Mouse (Mus musculus) neural tube, embryonic 15.5 days (tissue): ENCODE measurements at regions not wholly inside any gene's neighbourhood (a gene's known extent, or its start where the extent isn't known, plus 50 kb on each side); places are given as distances from the start of the nearest gene placed in this dataset.
A peak's percentile ranks its signal among the peaks of the same experiment; 100 is the strongest.

Experiments
- ATAC-seq: fragments of 200-750 bp; cut with Nextera tagmentation; 2 replicates; pipeline ENCODE4 v1.8.0; 2017; ENCODE audit warnings: mild to moderate bottlenecking, moderate TSS enrichment, moderate library complexity; ENCODE audit not compliant: low FRiP score
- H3K27ac ChIP-seq: fragments of 300-500 bp; sonication (generic); replicated peaks from 2 replicates; pipeline ENCODE4 v1.5.1; 2015; ENCODE audit warnings: mild to moderate bottlenecking, inconsistent platforms
- H3K27me3 ChIP-seq: fragments of 300-500 bp; sonication (generic); replicated peaks from 2 replicates; pipeline ENCODE4 v1.6.1; 2015; ENCODE audit warnings: inconsistent platforms
- H3K36me3 ChIP-seq: fragments of 300-500 bp; sonication (generic); 2 replicates; pipeline ENCODE4 v1.6.1; 2015; ENCODE audit warnings: inconsistent platforms
- H3K4me1 ChIP-seq: fragments of 300-500 bp; sonication (generic); 2 replicates; pipeline ENCODE4 v1.6.1; 2015; ENCODE audit warnings: inconsistent platforms
- H3K4me2 ChIP-seq: fragments of 300-500 bp; sonication (generic); 2 replicates; pipeline ENCODE4 v1.6.1; 2015; ENCODE audit warnings: inconsistent platforms, mild to moderate bottlenecking, moderate library complexity
- H3K4me3 ChIP-seq: fragments of 300-500 bp; sonication (generic); replicated peaks from 2 replicates; pipeline ENCODE4 v1.5.1; 2015; ENCODE audit warnings: mild to moderate bottlenecking, inconsistent platforms
- H3K9ac ChIP-seq: fragments of 300-500 bp; sonication (generic); replicated peaks from 2 replicates; pipeline ENCODE4 v1.6.1; 2015; ENCODE audit warnings: mild to moderate bottlenecking, inconsistent platforms
- H3K9me3 ChIP-seq: fragments of 300-500 bp; sonication (generic); replicated peaks from 2 replicates; pipeline ENCODE4 v1.6.1; 2016; ENCODE audit warnings: inconsistent platforms
- WGBS: fragments of 180-500 bp; shearing (Covaris S2); methylation state at CpG from one replicate; pipeline ENCODE4 v1.1.7; 2015; ENCODE audit warnings: mixed read lengths; 5-methylcytosine and 5-hydroxymethylcytosine counted together

DNA sequence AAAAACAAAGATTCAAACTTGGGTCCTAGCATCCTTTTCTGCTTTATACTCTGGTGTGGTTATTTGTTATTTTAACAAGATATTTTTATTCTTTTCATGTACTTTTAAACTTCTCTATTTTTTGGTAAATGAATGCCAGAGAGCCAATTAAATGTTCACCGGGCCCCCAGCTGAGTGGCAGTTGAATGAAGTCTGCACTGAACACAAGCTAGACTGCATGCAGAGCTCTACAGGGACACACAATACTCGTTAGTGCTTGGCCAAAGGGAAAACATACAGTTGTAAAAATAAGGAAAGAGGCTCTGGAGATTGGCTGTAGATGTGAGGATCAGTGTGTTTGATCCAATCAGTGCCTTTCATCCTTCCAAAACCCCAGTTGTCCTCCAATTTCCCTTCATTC lies 76.1 kb upstream of the C1qtnf7 start:
- H3K27ac ChIP-seq: no peak overlapping the region
- no peaks in the 10 kb centered on the region for H3K36me3 ChIP-seq
- ATAC-seq: no peak

GRCm38 (mm10) chr5:43441306-43441705 lies 74.0 kb upstream of the C1qtnf7 start:
- peaks cover 2% of the 10 kb centered on the region; the same call in 1 of the 2 replicates for H3K4me1 ChIP-seq
- H3K9ac ChIP-seq: no peak overlapping the region
- no peak overlapping the region for H3K4me3 ChIP-seq
- no peak overlapping the region for H3K4me2 ChIP-seq
- 72% methylated on average over 3 of the region's 3 CpGs for WGBS
- H3K27me3 ChIP-seq: no peaks in the 10 kb centered on the region
- no peaks in the 10 kb centered on the region for H3K36me3 ChIP-seq
- ATAC-seq: no peak
- H3K27ac ChIP-seq: no peak overlapping the region
- no peaks in the 10 kb centered on the region for H3K9me3 ChIP-seq

More for the DNA sequence above, 76.1 kb upstream of the C1qtnf7 start:
- no peaks in the 10 kb centered on the region for H3K9me3 ChIP-seq
- H3K4me3 ChIP-seq: no peak overlapping the region
- H3K9ac ChIP-seq: no peak overlapping the region
- H3K27me3 ChIP-seq: no peaks in the 10 kb centered on the region
- no peaks in the 10 kb centered on the region for H3K4me1 ChIP-seq
- no peak overlapping the region for H3K4me2 ChIP-seq
- WGBS: 49% methylated on average over 2 of the region's 2 CpGs

GRCm38 (mm10) chr5:43444582-43445214 lies 70.6 kb upstream of the C1qtnf7 start:
- H3K9me3 ChIP-seq: no peaks in the 10 kb centered on the region
- H3K27me3 ChIP-seq: no peaks in the 10 kb centered on the region
- no peaks in the 10 kb centered on the region for H3K36me3 ChIP-seq
- 25% methylated on average over 3 of the region's 3 CpGs for WGBS
- ATAC-seq: peak; percentile 68
- H3K9ac ChIP-seq: no peak overlapping the region
- H3K27ac ChIP-seq: 0 out of 2 replicates have a peak overlapping the region, but pooled peaks have one; percentile 18
- H3K4me1 ChIP-seq: peaks cover 2% of the 10 kb centered on the region; the same call in 1 of the 2 replicates
- no peak overlapping the region for H3K4me3 ChIP-seq
- no peak overlapping the region for H3K4me2 ChIP-seq

GRCm38 (mm10) chr5:43445620-43446019 lies 69.7 kb upstream of the C1qtnf7 start:
- no peak overlapping the region for H3K9ac ChIP-seq
- no peaks in the 10 kb centered on the region for H3K36me3 ChIP-seq
- H3K4me3 ChIP-seq: no peak overlapping the region
- H3K4me1 ChIP-seq: peaks cover 2% of the 10 kb centered on the region; the same call in 1 of the 2 replicates
- H3K4me2 ChIP-seq: no peak overlapping the region
- H3K9me3 ChIP-seq: no peaks in the 10 kb centered on the region
- no peaks in the 10 kb centered on the region for H3K27me3 ChIP-seq
- H3K27ac ChIP-seq: no peak overlapping the region
- ATAC-seq: no peak

GRCm38 (mm10) chr5:43446295-43446694 lies 69.0 kb upstream of the C1qtnf7 start:
- H3K4me3 ChIP-seq: no peak overlapping the region
- H3K9me3 ChIP-seq: no peaks in the 10 kb centered on the region
- no peaks in the 10 kb centered on the region for H3K36me3 ChIP-seq
- H3K27me3 ChIP-seq: no peaks in the 10 kb centered on the region
- H3K9ac ChIP-seq: no peak overlapping the region
- no peak for ATAC-seq
- H3K4me2 ChIP-seq: no peak overlapping the region
- no peak overlapping the region for H3K27ac ChIP-seq
- H3K4me1 ChIP-seq: peaks cover 2% of the 10 kb centered on the region; the same call in 1 of the 2 replicates

DNA sequence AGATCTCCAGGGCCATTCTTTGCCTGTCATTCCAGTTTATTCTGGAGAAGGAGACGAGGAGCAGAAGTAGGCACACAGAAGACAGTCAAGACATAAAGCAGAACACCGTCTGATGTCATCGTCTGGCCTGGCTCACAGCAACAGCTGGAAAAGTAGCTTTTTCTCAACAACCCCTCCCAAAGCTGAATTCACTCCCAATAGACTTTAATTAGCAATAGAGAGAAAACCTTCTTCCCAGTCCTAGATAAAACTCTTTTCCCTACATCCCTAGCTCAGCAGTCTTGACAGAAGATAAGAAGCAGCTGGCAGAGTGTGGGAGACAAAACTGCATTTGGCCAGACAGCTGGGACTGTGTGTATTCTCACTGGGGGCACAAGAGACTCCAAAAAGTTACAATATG lies 59.3 kb upstream of the C1qtnf7 start:
- Histone ChIP-seq H3K4me1 (no peaks in the 10 kb centered on the region), H3K4me3 (no peak overlapping the region), H3K36me3 (no peaks in the 10 kb centered on the region), H3K27me3 (no peaks in the 10 kb centered on the region), H3K9ac (no peak overlapping the region), H3K4me2 (no peak overlapping the region), H3K9me3 (no peaks in the 10 kb centered on the region), H3K27ac (no peak overlapping the region)
- WGBS: 77% methylated on average over 3 of the region's 3 CpGs
- no peak for ATAC-seq

DNA sequence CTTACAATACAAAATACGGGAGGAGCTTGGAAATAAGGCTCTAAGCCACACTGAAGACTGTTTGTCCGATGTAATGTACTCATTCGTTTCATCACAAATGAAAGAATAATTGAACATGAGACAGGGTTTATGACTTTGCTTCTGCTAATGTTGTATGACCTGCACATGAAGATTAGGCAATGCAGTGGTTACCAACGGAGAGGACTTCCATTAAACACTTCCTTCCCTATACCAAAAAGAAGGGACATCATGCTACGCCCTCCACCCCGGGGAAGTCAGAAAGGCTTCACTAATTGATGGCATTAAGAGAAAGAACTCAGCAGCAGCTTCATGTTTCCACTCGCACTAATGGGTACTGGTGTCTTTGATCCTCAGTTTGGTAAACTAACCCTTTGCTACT lies 57.6 kb upstream of the C1qtnf7 start:
- Histone ChIP-seq H3K4me1 (no peaks in the 10 kb centered on the region), H3K4me3 (no peak overlapping the region), H3K4me2 (no peak overlapping the region), H3K27me3 (no peaks in the 10 kb centered on the region), H3K36me3 (no peaks in the 10 kb centered on the region), H3K9me3 (no peaks in the 10 kb centered on the region), H3K27ac (no peak overlapping the region), H3K9ac (no peak overlapping the region)
- ATAC-seq: no peak
- WGBS: 87% methylated on average over 7 of the region's 7 CpGs

DNA sequence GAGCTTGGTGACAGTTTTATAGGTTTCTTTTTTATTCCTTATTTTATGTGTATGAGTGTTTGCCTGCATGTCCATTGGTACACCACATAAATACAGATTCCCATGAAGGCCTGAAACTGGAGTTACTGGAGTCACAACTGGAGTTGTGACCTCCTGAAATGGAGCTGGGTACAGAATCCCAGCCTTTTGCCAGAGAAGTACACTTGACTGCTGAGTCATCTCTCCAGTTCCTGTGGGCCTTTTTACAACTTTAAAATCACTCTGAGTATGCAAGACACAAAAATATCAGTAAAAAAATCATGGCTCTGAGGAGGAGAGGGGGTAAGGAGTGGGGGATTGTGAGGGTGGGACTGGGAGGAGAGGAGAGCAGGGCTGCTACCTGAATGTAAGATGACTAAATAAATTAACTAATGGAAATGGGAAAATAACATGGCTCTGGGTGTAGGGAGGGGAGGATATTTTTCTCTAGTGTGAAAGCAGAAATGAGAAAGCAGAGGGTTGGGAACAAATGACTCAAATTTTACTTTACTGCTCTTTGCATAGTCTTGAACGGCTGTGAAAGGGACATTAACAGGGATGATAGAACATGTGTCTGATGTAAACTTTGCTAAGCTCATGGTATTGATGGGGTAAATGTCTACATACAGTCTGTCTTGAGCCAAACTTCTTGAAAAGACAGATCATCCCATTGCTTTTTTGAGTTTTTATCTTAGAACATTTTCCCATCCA lies 53.2 kb upstream of the C1qtnf7 start:
- Histone ChIP-seq H3K4me1 (no peaks in the 10 kb centered on the region), H3K9ac (no peak overlapping the region), H3K4me2 (no peak overlapping the region), H3K27ac (no peak overlapping the region), H3K27me3 (no peaks in the 10 kb centered on the region), H3K9me3 (no peaks in the 10 kb centered on the region), H3K4me3 (no peak overlapping the region), H3K36me3 (no peaks in the 10 kb centered on the region)
- WGBS: 73% methylated on average over 1 of the region's 1 CpGs
- no peak for ATAC-seq
